Mouse (Mus musculus) adipocyte (in vitro differentiated cells): ENCODE measurements around the gene Chtop.

Experiments
- DNase-seq: peaks from one replicate; pipeline ENCODE4 v3.0.0-alpha.2; 2016; ENCODE audit warnings: low spot score

Gene Chtop

GRCm38 (mm10) chr3:90508950-90509746 lies at the start of gene Chtop:
Gene Chtop (minus strand): TSS chr3:90509498.
- peak; percentile 99 for DNase-seq

GRCm38 (mm10) chr3:90555954-90556353 lies 46.7 kb upstream of the Chtop start:
- DNase-seq: peak; percentile 85

GRCm38 (mm10) chr3:90552231-90552630 lies 42.9 kb upstream of the Chtop start:
- no peak for DNase-seq

GRCm38 (mm10) chr3:90550421-90550790 lies 41.1 kb upstream of the Chtop start:
- no peak for DNase-seq

GRCm38 (mm10) chr3:90549676-90550420 lies 40.5 kb upstream of the Chtop start:
- DNase-seq: peak; percentile 46

GRCm38 (mm10) chr3:90540904-90541303 lies 31.6 kb upstream of the Chtop start:
- no peak for DNase-seq

GRCm38 (mm10) chr3:90537905-90538296 lies 28.6 kb upstream of the Chtop start:
- no peak for DNase-seq

GRCm38 (mm10) chr3:90537141-90537904 lies 28.0 kb upstream of the Chtop start, which contains the start of gene S100a16:
Gene S100a16 (plus strand): TSS chr3:90537254.
- peak; percentile 87 for DNase-seq

- no peak for DNase-seq
These were observed 26.1 kb upstream of the Chtop start for GRCm38 (mm10) chr3:90535446-90535845.

- DNase-seq: no peak
These were observed 22.4 kb upstream of the Chtop start for GRCm38 (mm10) chr3:90531713-90532112.

- DNase-seq: no peak
These were observed 18.1 kb upstream of the Chtop start for GRCm38 (mm10) chr3:90527291-90527873.

- no peak for DNase-seq
These were observed 17.3 kb upstream of the Chtop start, which contains the start of gene S100a14 for GRCm38 (mm10) chr3:90526580-90526979. Gene S100a14 (plus strand): TSS chr3:90526856.

GRCm38 (mm10) chr3:90526076-90526475 lies 16.8 kb upstream of the Chtop start:
- DNase-seq: no peak

GRCm38 (mm10) chr3:90525421-90525820 lies 16.1 kb upstream of the Chtop start:
- peak; percentile 84 for DNase-seq

- no peak for DNase-seq
These were observed 8.4 kb upstream of the Chtop start for GRCm38 (mm10) chr3:90517711-90518110.

- DNase-seq: no peak
These were observed 6.5 kb upstream of the Chtop start for GRCm38 (mm10) chr3:90515789-90516188.

- peak; percentile 71 for DNase-seq
These were observed 5.9 kb upstream of the Chtop start for GRCm38 (mm10) chr3:90515242-90515641.

GRCm38 (mm10) chr3:90514691-90515090 lies 5.4 kb upstream of the Chtop start:
- DNase-seq: peak; percentile 79

GRCm38 (mm10) chr3:90513796-90514590 lies 4.7 kb upstream of the Chtop start, which contains the start of the genes S100a1 and S100a13:
Gene S100a1 (minus strand): TSS chr3:90514392.
Gene S100a13 (plus strand): TSS chr3:90514435.
- peak; percentile 89 for DNase-seq

GRCm38 (mm10) chr3:90512948-90513642 lies 3.8 kb upstream of the Chtop start:
- no peak for DNase-seq
